Mouse (Mus musculus): ENCODE data around the gene Amz1. TPM values are rescaled to one million over a fixed set of nuclear protein-coding genes. Genes with fewer than 3 reads are reported as not detected.

The Amz1 gene
- 0.90 and 1.1 TPM in 2 replicates for polyA plus RNA-seq (2015; fragmentation: Nextera tagmentation; extraction: Ambion mirVana)

GRCm38 (mm10) chr5:140723822-140724221 lies at the start of gene Amz1:
TSS of gene Amz1 (plus strand) at chr5:140724127.
- no peak within 1 kb of the TSS for H3K9ac ChIP-seq (ENCODE audit: low read length)
- peaks cover 9% of the 10 kb centered on the region for H3K36me3 ChIP-seq (ENCODE audit: control insufficient read depth, insufficient read depth)
- no peaks in the 10 kb centered on the region for H3K27me3 ChIP-seq (ENCODE audit: control insufficient read depth, insufficient read depth, low read length)
- no peak for ATAC-seq (replicated peaks; ENCODE audit: extremely low read depth, insufficient read depth, low FRiP score)
- WGBS = 71% methylated on average over 13 of the region's 13 CpGs
- H3K4me2 ChIP-seq (ENCODE audit: low read depth, low read length) = no peak within 1 kb of the TSS
- H3K27ac ChIP-seq (ENCODE audit: low read length) = no peak within 1 kb of the TSS
- no peaks in the 10 kb centered on the region for H3K4me1 ChIP-seq (ENCODE audit: control insufficient read depth, insufficient read depth, low read length)
- no peak within 1 kb of the TSS for H3K4me3 ChIP-seq (ENCODE audit: low read length)
- H3K9me3 ChIP-seq (replicated peaks; ENCODE audit: control insufficient read depth, low read length) = peaks cover 6% of the 10 kb centered on the region; the same call in 1 of the 2 replicates

GRCm38 (mm10) chr5:140675079-140675478 lies 48.8 kb upstream of the Amz1 start:
- Histone ChIP-seq H3K27ac (ENCODE audit: low read length) (no peak overlapping the region), H3K9ac (ENCODE audit: low read length) (no peak overlapping the region), H3K27me3 (ENCODE audit: control insufficient read depth, insufficient read depth, low read length) (no peaks in the 10 kb centered on the region), H3K9me3 (replicated peaks; ENCODE audit: control insufficient read depth, low read length) (no peaks in the 10 kb centered on the region), H3K4me1 (ENCODE audit: control insufficient read depth, insufficient read depth, low read length) (peaks cover 5% of the 10 kb centered on the region; the same call in 1 of the 2 replicates), H3K36me3 (ENCODE audit: control insufficient read depth, insufficient read depth) (0 out of 2 replicates have a peak, but pooled peaks cover 10% of the 10 kb centered on the region), H3K4me3 (ENCODE audit: low read length) (no peak overlapping the region), H3K4me2 (ENCODE audit: low read depth, low read length) (no peak overlapping the region)
- WGBS = 82% methylated on average over 11 of the region's 11 CpGs
- ATAC-seq (replicated peaks; ENCODE audit: extremely low read depth, insufficient read depth, low FRiP score) = no peak

- no peak overlapping the region for H3K9ac ChIP-seq (ENCODE audit: low read length)
- H3K9me3 ChIP-seq (replicated peaks; ENCODE audit: control insufficient read depth, low read length) = no peaks in the 10 kb centered on the region
- no peak overlapping the region for H3K4me2 ChIP-seq (ENCODE audit: low read depth, low read length)
- H3K4me3 ChIP-seq (ENCODE audit: low read length) = no peak overlapping the region
- no peak for ATAC-seq (replicated peaks; ENCODE audit: extremely low read depth, insufficient read depth, low FRiP score)
- H3K27me3 ChIP-seq (ENCODE audit: control insufficient read depth, insufficient read depth, low read length) = no peaks in the 10 kb centered on the region
- H3K36me3 ChIP-seq (ENCODE audit: control insufficient read depth, insufficient read depth) = 0 out of 2 replicates have a peak, but pooled peaks cover 6% of the 10 kb centered on the region
- H3K4me1 ChIP-seq (ENCODE audit: control insufficient read depth, insufficient read depth, low read length) = peaks cover 5% of the 10 kb centered on the region; the same call in 1 of the 2 replicates
- 87% methylated on average over 11 of the region's 11 CpGs for WGBS
- H3K27ac ChIP-seq (ENCODE audit: low read length) = no peak overlapping the region
These were observed 48.3 kb upstream of the Amz1 start for GRCm38 (mm10) chr5:140675640-140676039.

- Histone ChIP-seq H3K9ac (ENCODE audit: low read length) (no peak overlapping the region), H3K9me3 (replicated peaks; ENCODE audit: control insufficient read depth, low read length) (no peaks in the 10 kb centered on the region), H3K27ac (ENCODE audit: low read length) (no peak overlapping the region), H3K4me1 (ENCODE audit: control insufficient read depth, insufficient read depth, low read length) (peaks cover 1% of the 10 kb centered on the region; the same call in 1 of the 2 replicates), H3K4me2 (ENCODE audit: low read depth, low read length) (no peak overlapping the region), H3K36me3 (ENCODE audit: control insufficient read depth, insufficient read depth) (0 out of 2 replicates have a peak, but pooled peaks cover 6% of the 10 kb centered on the region), H3K27me3 (ENCODE audit: control insufficient read depth, insufficient read depth, low read length) (no peaks in the 10 kb centered on the region), H3K4me3 (ENCODE audit: low read length) (no peak overlapping the region)
- no peak for ATAC-seq (replicated peaks; ENCODE audit: extremely low read depth, insufficient read depth, low FRiP score)
- 80% methylated on average over 6 of the region's 6 CpGs for WGBS
These were observed 46.8 kb upstream of the Amz1 start for GRCm38 (mm10) chr5:140677137-140677536.

GRCm38 (mm10) chr5:140680051-140680450 lies 43.9 kb upstream of the Amz1 start:
- WGBS = 91% methylated on average over 6 of the region's 6 CpGs
- Histone ChIP-seq H3K36me3 (ENCODE audit: control insufficient read depth, insufficient read depth) (0 out of 2 replicates have a peak, but pooled peaks cover 4% of the 10 kb centered on the region), H3K27ac (ENCODE audit: low read length) (no peak overlapping the region), H3K9ac (ENCODE audit: low read length) (no peak overlapping the region), H3K4me3 (ENCODE audit: low read length) (no peak overlapping the region), H3K9me3 (replicated peaks; ENCODE audit: control insufficient read depth, low read length) (no peaks in the 10 kb centered on the region), H3K27me3 (ENCODE audit: control insufficient read depth, insufficient read depth, low read length) (no peaks in the 10 kb centered on the region), H3K4me1 (ENCODE audit: control insufficient read depth, insufficient read depth, low read length) (no peaks in the 10 kb centered on the region), H3K4me2 (ENCODE audit: low read depth, low read length) (no peak overlapping the region)
- no peak for ATAC-seq (replicated peaks; ENCODE audit: extremely low read depth, insufficient read depth, low FRiP score)

GRCm38 (mm10) chr5:140680950-140681349 lies 43.0 kb upstream of the Amz1 start:
- 64% methylated on average over 1 of the region's 1 CpGs for WGBS
- Histone ChIP-seq H3K4me2 (ENCODE audit: low read depth, low read length) (no peak overlapping the region), H3K9ac (ENCODE audit: low read length) (no peak overlapping the region), H3K36me3 (ENCODE audit: control insufficient read depth, insufficient read depth) (peaks cover 4% of the 10 kb centered on the region), H3K9me3 (replicated peaks; ENCODE audit: control insufficient read depth, low read length) (no peaks in the 10 kb centered on the region), H3K4me1 (ENCODE audit: control insufficient read depth, insufficient read depth, low read length) (no peaks in the 10 kb centered on the region), H3K4me3 (ENCODE audit: low read length) (no peak overlapping the region), H3K27ac (ENCODE audit: low read length) (no peak overlapping the region), H3K27me3 (ENCODE audit: control insufficient read depth, insufficient read depth, low read length) (no peaks in the 10 kb centered on the region)
- ATAC-seq (replicated peaks; ENCODE audit: extremely low read depth, insufficient read depth, low FRiP score) = no peak

- Histone ChIP-seq H3K27me3 (ENCODE audit: control insufficient read depth, insufficient read depth, low read length) (no peaks in the 10 kb centered on the region), H3K9me3 (replicated peaks; ENCODE audit: control insufficient read depth, low read length) (no peaks in the 10 kb centered on the region), H3K36me3 (ENCODE audit: control insufficient read depth, insufficient read depth) (peaks cover 4% of the 10 kb centered on the region), H3K4me3 (ENCODE audit: low read length) (no peak overlapping the region), H3K9ac (ENCODE audit: low read length) (no peak overlapping the region), H3K27ac (ENCODE audit: low read length) (no peak overlapping the region), H3K4me1 (ENCODE audit: control insufficient read depth, insufficient read depth, low read length) (no peaks in the 10 kb centered on the region), H3K4me2 (ENCODE audit: low read depth, low read length) (no peak overlapping the region)
- no peak for ATAC-seq (replicated peaks; ENCODE audit: extremely low read depth, insufficient read depth, low FRiP score)
- 92% methylated on average over 6 of the region's 6 CpGs for WGBS
These were observed 41.8 kb upstream of the Amz1 start for GRCm38 (mm10) chr5:140682113-140682512.

GRCm38 (mm10) chr5:140684343-140685148 lies 39.4 kb upstream of the Amz1 start:
- H3K9ac ChIP-seq (ENCODE audit: low read length) = no peak overlapping the region
- H3K4me1 ChIP-seq (ENCODE audit: control insufficient read depth, insufficient read depth, low read length) = no peaks in the 10 kb centered on the region
- ATAC-seq (replicated peaks; ENCODE audit: extremely low read depth, insufficient read depth, low FRiP score) = no peak
- 66% methylated on average over 16 of the region's 16 CpGs for WGBS
- no peak overlapping the region for H3K4me3 ChIP-seq (ENCODE audit: low read length)
- H3K9me3 ChIP-seq (replicated peaks; ENCODE audit: control insufficient read depth, low read length) = no peaks in the 10 kb centered on the region
- H3K27me3 ChIP-seq (ENCODE audit: control insufficient read depth, insufficient read depth, low read length) = no peaks in the 10 kb centered on the region
- H3K27ac ChIP-seq (ENCODE audit: low read length) = no peak overlapping the region
- H3K36me3 ChIP-seq (ENCODE audit: control insufficient read depth, insufficient read depth) = peaks cover 11% of the 10 kb centered on the region
- no peak overlapping the region for H3K4me2 ChIP-seq (ENCODE audit: low read depth, low read length)

GRCm38 (mm10) chr5:140688434-140688833 lies 35.5 kb upstream of the Amz1 start:
- no peak overlapping the region for H3K4me2 ChIP-seq (ENCODE audit: low read depth, low read length)
- H3K9me3 ChIP-seq (replicated peaks; ENCODE audit: control insufficient read depth, low read length) = no peaks in the 10 kb centered on the region
- ATAC-seq (replicated peaks; ENCODE audit: extremely low read depth, insufficient read depth, low FRiP score) = no peak
- H3K36me3 ChIP-seq (ENCODE audit: control insufficient read depth, insufficient read depth) = peaks cover 18% of the 10 kb centered on the region
- H3K27me3 ChIP-seq (ENCODE audit: control insufficient read depth, insufficient read depth, low read length) = no peaks in the 10 kb centered on the region
- H3K27ac ChIP-seq (ENCODE audit: low read length) = no peak overlapping the region
- H3K4me3 ChIP-seq (ENCODE audit: low read length) = no peak overlapping the region
- WGBS = 70% methylated on average over 3 of the region's 3 CpGs
- H3K4me1 ChIP-seq (ENCODE audit: control insufficient read depth, insufficient read depth, low read length) = no peaks in the 10 kb centered on the region
- H3K9ac ChIP-seq (ENCODE audit: low read length) = no peak overlapping the region

Data from heart, embryonic 16.5 days (tissue).